29 mouse cellular contexts compared by ENCODE assay signal in the genomic region with DNA sequence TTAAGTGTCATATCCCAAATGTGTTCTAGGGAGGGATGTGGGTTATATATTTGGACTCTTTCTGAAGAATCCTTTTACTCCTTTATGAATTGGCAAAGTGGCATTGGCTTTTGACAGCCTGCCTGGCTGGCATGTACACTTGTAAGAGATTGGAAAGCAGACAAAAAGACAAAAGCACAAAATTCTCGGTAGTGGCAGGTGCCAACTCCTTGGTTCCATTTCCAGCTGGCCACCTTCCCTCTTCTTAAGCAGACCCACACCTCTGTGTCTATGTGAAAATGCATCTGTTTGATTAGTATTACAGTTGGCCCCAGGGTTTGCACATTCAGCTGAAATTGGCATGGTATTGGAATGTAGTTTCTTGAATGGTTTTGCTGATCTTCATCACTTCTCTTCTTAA.
DNase-seq lines count a peak whose midpoint lies in the region; ATAC-seq lines count a peak whose summit lies in the region.
"Had no signal": no experiment of that assay in that cellular context is flagged by ENCODE, and none has a peak within 500 bp of the region (broad histone marks: within the 10 kb centered on the region; RNA-seq: fewer than 3 reads in every experiment).

No protein-coding gene starts in this region.

- no peaks in the 10 kb centered on the region for H3K9me3 ChIP-seq in forebrain, embryonic 16.5 days (ENCODE audit: control insufficient read depth, low read length)
- H3K9me3 ChIP-seq in kidney, embryonic 15.5 days (replicated peaks), result no peaks in the 10 kb centered on the region
- H3K9me3 ChIP-seq: embryonic facial prominence, embryonic 13.5 days; hindbrain, embryonic 12.5 days; limb, embryonic 13.5 days; liver, embryonic 12.5 days had no signal

- WGBS in forebrain, embryonic 16.5 days, result 46% methylated on average over 1 of the region's 1 CpGs
- 80% methylated on average over 1 of the region's 1 CpGs for WGBS in kidney, embryonic 15.5 days

- peak; percentile 34; the same call in 1 of the 2 replicates for ATAC-seq in frontal cortex, adult (ENCODE audit: low TSS enrichment)
- peak; percentile 85 for ATAC-seq in forebrain, embryonic 16.5 days
- no peak for ATAC-seq in kidney, embryonic 15.5 days (replicated peaks; ENCODE audit: low FRiP score)
- ATAC-seq: intestine, postnatal 0 days; liver, embryonic 12.5 days; liver, postnatal 0 days; midbrain, embryonic 16.5 days had no signal

- DNase-seq in cerebellum, postnatal 10 days, result peak; percentile 58 to 73
- no peak for DNase-seq in cerebellum, adult 8-10 months
- DNase-seq in frontal cortex, postnatal 10 days (ENCODE audit: low spot score in 2 of 2), result no peak
- DNase-seq in right cerebral cortex, adult 18-20 months, result peak; percentile 10
- no peak for DNase-seq in right cerebral cortex, adult 2 months (ENCODE audit: low spot score in 2 of 2)
- DNase-seq: adrenal gland, postnatal 14 days; cerebellum, adult 9-10 months; gastrocnemius, postnatal 36 days; heart, adult 18-20 months; heart, postnatal 36 days; kidney, postnatal 36 days; liver, postnatal 0 days; lung, postnatal 36 days; thymus, adult 18-20 months; thymus, postnatal 25 days had no signal

- no peak overlapping the region for H3K4me3 ChIP-seq in forebrain, embryonic 16.5 days (replicated peaks; ENCODE audit: low read length)
- no peak overlapping the region for H3K4me3 ChIP-seq in kidney, embryonic 15.5 days (replicated peaks)
- H3K4me3 ChIP-seq: embryonic facial prominence, embryonic 13.5 days; hindbrain, embryonic 12.5 days; layer of hippocampus, adult 2 months; limb, embryonic 13.5 days; liver, embryonic 12.5 days had no signal

- no peak overlapping the region for H3K9ac ChIP-seq in forebrain, embryonic 16.5 days (replicated peaks; ENCODE audit: low read depth, low read length)
- no peak overlapping the region for H3K9ac ChIP-seq in kidney, embryonic 15.5 days
- H3K9ac ChIP-seq: embryonic facial prominence, embryonic 13.5 days; hindbrain, embryonic 12.5 days; limb, embryonic 13.5 days; liver, embryonic 12.5 days; liver, postnatal 0 days had no signal

- no peaks in the 10 kb centered on the region for H3K36me3 ChIP-seq in forebrain, embryonic 16.5 days (ENCODE audit: control insufficient read depth, insufficient read depth)
- H3K36me3 ChIP-seq in kidney, embryonic 15.5 days, result no peaks in the 10 kb centered on the region
- H3K36me3 ChIP-seq: embryonic facial prominence, embryonic 13.5 days; G1E; hindbrain, embryonic 12.5 days; limb, embryonic 13.5 days; liver, embryonic 12.5 days had no signal

- H3K27me3 ChIP-seq in forebrain, embryonic 16.5 days (replicated peaks; ENCODE audit: control insufficient read depth, insufficient read depth, low read length), result no peaks in the 10 kb centered on the region
- H3K27me3 ChIP-seq in kidney, embryonic 15.5 days, result no peaks in the 10 kb centered on the region
- H3K27me3 ChIP-seq: embryonic facial prominence, embryonic 13.5 days; hindbrain, embryonic 12.5 days; limb, embryonic 13.5 days; liver, embryonic 12.5 days had no signal

- no peaks in the 10 kb centered on the region for H3K4me1 ChIP-seq in forebrain, embryonic 16.5 days (replicated peaks; ENCODE audit: control insufficient read depth, insufficient read depth, low read length)
- H3K4me1 ChIP-seq in kidney, embryonic 15.5 days, result no peaks in the 10 kb centered on the region
- H3K4me1 ChIP-seq: embryonic facial prominence, embryonic 13.5 days; hindbrain, embryonic 12.5 days; limb, embryonic 13.5 days; liver, embryonic 12.5 days had no signal

- H3K4me2 ChIP-seq in forebrain, embryonic 16.5 days (ENCODE audit: low read length), result no peak overlapping the region
- no peak overlapping the region for H3K4me2 ChIP-seq in kidney, embryonic 15.5 days
- H3K4me2 ChIP-seq: embryonic facial prominence, embryonic 13.5 days; heart, embryonic 11.5 days; hindbrain, embryonic 12.5 days; limb, embryonic 13.5 days; liver, embryonic 12.5 days; midbrain, embryonic 11.5 days had no signal

- no peak overlapping the region for H3K27ac ChIP-seq in forebrain, embryonic 16.5 days (ENCODE audit: low read length)
- no peak overlapping the region for H3K27ac ChIP-seq in kidney, embryonic 15.5 days
- H3K27ac ChIP-seq: embryonic facial prominence, embryonic 13.5 days; hindbrain, embryonic 12.5 days; layer of hippocampus, adult 2 months; limb, embryonic 13.5 days; liver, embryonic 12.5 days; stomach, postnatal 0 days had no signal

Comparison
In these comparisons a context has a peak if more than half of its experiments do, and no peak if none do; other contexts are left out.
1. DNase-seq: peak in cerebellum, postnatal 10 days (2 of 2) and right cerebral cortex, adult 18-20 months (single experiment); none in cerebellum, adult 8-10 months (single experiment), frontal cortex, postnatal 10 days (0 of 2) and right cerebral cortex, adult 2 months (0 of 2).